Comparison of ENCODE assay signal across 15 mouse cellular contexts in genomic region chr9:40460781-40461180, GRCm38 (mm10).
A peak's percentile ranks its signal among the peaks of the same experiment; 100 is the strongest.
DNase-seq lines count a peak whose midpoint lies in the region; ATAC-seq lines count a peak whose summit lies in the region.
"Had no signal": no experiment of that assay in that cellular context is flagged by ENCODE, and none has a peak within 500 bp of the region (broad histone marks: within the 10 kb centered on the region; RNA-seq: fewer than 3 reads in every experiment).

No protein-coding gene starts in this region.

- H3K27ac ChIP-seq in heart, embryonic 10.5 days: peak overlapping the region; percentile 52; the same call in 1 of the 2 replicates
- H3K27ac ChIP-seq in hindbrain, embryonic 13.5 days: no peak overlapping the region
- H3K27ac ChIP-seq: hindbrain, embryonic 12.5 days; layer of hippocampus, adult 2 months; lung, embryonic 15.5 days; midbrain, embryonic 15.5 days had no signal

- no peak overlapping the region for H3K4me2 ChIP-seq in hindbrain, embryonic 13.5 days
- H3K4me2 ChIP-seq: hindbrain, embryonic 12.5 days; lung, embryonic 15.5 days; midbrain, embryonic 15.5 days had no signal

- peak; percentile 51 for DNase-seq in adrenal gland, postnatal 25 days
- DNase-seq in heart, embryonic 10.5 days (ENCODE audit: low spot score): no peak
- no peak for DNase-seq in neural tube, embryonic 10.5 days (ENCODE audit: extremely low spot score, low spot score)
- no peak for DNase-seq in left cerebral cortex, postnatal 36 days (ENCODE audit: low spot score in 2 of 2)
- DNase-seq: cerebellum, postnatal 36 days; left cerebral cortex, postnatal 4 days had no signal

- whole genome bisulfite sequencing in heart, embryonic 10.5 days: 11% methylated on average over 6 of the region's 6 CpGs
- 71% methylated on average over 6 of the region's 6 CpGs for WGBS in hindbrain, embryonic 13.5 days

- H3K4me3 ChIP-seq in megakaryocyte, embryonic 14.5 days (replicated peaks): peak overlapping the region; percentile 48
- H3K4me3 ChIP-seq in heart, embryonic 10.5 days: no peak overlapping the region
- H3K4me3 ChIP-seq in hindbrain, embryonic 13.5 days: no peak overlapping the region
- H3K4me3 ChIP-seq: erythroblast, embryonic 14.5 days; hindbrain, embryonic 12.5 days; layer of hippocampus, adult 2 months; lung, embryonic 15.5 days; midbrain, embryonic 15.5 days had no signal

- H3K4me1 ChIP-seq in megakaryocyte, embryonic 14.5 days: peaks cover 32% of the 10 kb centered on the region
- peaks cover 44% of the 10 kb centered on the region for H3K4me1 ChIP-seq in heart, embryonic 10.5 days
- peaks cover 10% of the 10 kb centered on the region for H3K4me1 ChIP-seq in hindbrain, embryonic 13.5 days (replicated peaks)

- H3K27me3 ChIP-seq in megakaryocyte, embryonic 14.5 days (replicated peaks): peaks cover 28% of the 10 kb centered on the region
- H3K27me3 ChIP-seq in heart, embryonic 10.5 days (ENCODE audit: insufficient read depth, poor library complexity, severe bottlenecking): peaks cover 6% of the 10 kb centered on the region; the same call in 1 of the 2 replicates
- peaks cover 12% of the 10 kb centered on the region for H3K27me3 ChIP-seq in hindbrain, embryonic 13.5 days
- H3K27me3 ChIP-seq: lung, embryonic 15.5 days had no signal

- no peaks in the 10 kb centered on the region for H3K36me3 ChIP-seq in megakaryocyte, embryonic 14.5 days (replicated peaks; ENCODE audit: low read length)
- H3K36me3 ChIP-seq in heart, embryonic 10.5 days: no peaks in the 10 kb centered on the region
- H3K36me3 ChIP-seq in hindbrain, embryonic 13.5 days: no peaks in the 10 kb centered on the region
- H3K36me3 ChIP-seq: hindbrain, embryonic 12.5 days; lung, embryonic 15.5 days; midbrain, embryonic 15.5 days had no signal

- H3K9me3 ChIP-seq in megakaryocyte, embryonic 14.5 days: no peaks in the 10 kb centered on the region
- H3K9me3 ChIP-seq in heart, embryonic 10.5 days: no peaks in the 10 kb centered on the region
- H3K9me3 ChIP-seq in hindbrain, embryonic 13.5 days: no peaks in the 10 kb centered on the region
- H3K9me3 ChIP-seq: hindbrain, embryonic 12.5 days; lung, embryonic 15.5 days; midbrain, embryonic 15.5 days had no signal

- no peak overlapping the region for H3K9ac ChIP-seq in hindbrain, embryonic 13.5 days
- H3K9ac ChIP-seq: hindbrain, embryonic 12.5 days; lung, embryonic 15.5 days; midbrain, embryonic 15.5 days had no signal

- intact Hi-C loops in left cerebral cortex, postnatal 36 days (cut with DNase I): no loop called here

- ATAC-seq in megakaryocyte, adult 5-6 weeks (ENCODE audit: poor library complexity, severe bottlenecking): no peak
- peak; percentile 71 for ATAC-seq in megakaryocyte-erythroid progenitor cell, adult 5-6 weeks (replicated peaks; ENCODE audit: low FRiP score, low TSS enrichment, poor library complexity, severe bottlenecking)
- ATAC-seq in hindbrain, embryonic 13.5 days (ENCODE audit: low FRiP score): no peak
- ATAC-seq: midbrain, embryonic 15.5 days had no signal
